7 mouse cellular contexts compared by ENCODE assay signal in the genomic region with DNA sequence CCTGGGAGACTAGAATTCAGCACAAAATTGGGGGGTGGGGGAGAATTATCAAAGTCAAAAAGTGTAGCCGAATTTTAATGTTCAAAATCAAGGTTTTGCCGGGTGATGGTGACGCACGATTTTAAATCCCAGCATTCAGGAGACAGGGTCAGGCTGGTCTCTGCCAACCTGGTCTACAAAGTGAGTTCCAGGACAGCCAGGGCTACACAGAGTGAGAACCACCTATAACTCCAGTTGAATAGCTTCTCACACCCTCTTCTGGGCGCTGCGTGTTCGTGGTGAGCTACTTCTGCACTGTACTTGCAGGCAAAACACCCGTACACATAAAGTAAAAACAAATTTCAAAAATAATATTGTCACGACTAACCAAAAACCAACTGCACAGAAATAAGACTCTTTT. TPM values are rescaled to one million over a fixed set of nuclear protein-coding genes. Genes with fewer than 3 reads are reported as not detected.
A peak's percentile ranks its signal among the peaks of the same experiment; 100 is the strongest.
DNase-seq lines count a peak whose midpoint lies in the region; ATAC-seq and TF ChIP-seq lines count a peak whose summit lies in the region.

No protein-coding gene starts in this region.

- WGBS in lung, postnatal 0 days: 16% methylated on average over 9 of the region's 9 CpGs
- WGBS in forebrain, embryonic 10.5 days: 26% methylated on average over 9 of the region's 9 CpGs
- WGBS in limb, embryonic 12.5 days: 20% methylated on average over 9 of the region's 9 CpGs
- WGBS in stomach, embryonic 14.5 days: 18% methylated on average over 9 of the region's 9 CpGs

- H3K4me2 ChIP-seq in lung, postnatal 0 days (replicated peaks; ENCODE audit: low read depth, low read length): peak overlapping the region; percentile 90
- peak overlapping the region; percentile 85 for H3K4me2 ChIP-seq in limb, embryonic 12.5 days
- H3K4me2 ChIP-seq in stomach, embryonic 14.5 days (replicated peaks; ENCODE audit: low read depth, low read length): peak overlapping the region; percentile 66

- H3K27ac ChIP-seq in lung, postnatal 0 days (ENCODE audit: low read length): no peak overlapping the region
- peak overlapping the region; percentile 89 for H3K27ac ChIP-seq in forebrain, embryonic 10.5 days
- H3K27ac ChIP-seq in limb, embryonic 12.5 days: no peak overlapping the region
- no peak overlapping the region for H3K27ac ChIP-seq in stomach, embryonic 14.5 days (ENCODE audit: low read length)

- no peak for DNase-seq in lung, postnatal 0 days (ENCODE audit: low spot score)
- no peak for DNase-seq in lung, postnatal 25 days (ENCODE audit: low spot score)
- DNase-seq in forebrain, embryonic 10.5 days (ENCODE audit: extremely low spot score, low spot score): no peak
- DNase-seq in adrenal gland, postnatal 10 days: no peak
- no peak for DNase-seq in layer of hippocampus, adult 9-10 months (ENCODE audit: low spot score)

- no peaks in the 10 kb centered on the region; the same call in 1 of the 2 replicates for H3K4me1 ChIP-seq in lung, postnatal 0 days (ENCODE audit: insufficient read depth, low read depth, low read length)
- H3K4me1 ChIP-seq in forebrain, embryonic 10.5 days: peaks cover 30% of the 10 kb centered on the region
- peaks cover 14% of the 10 kb centered on the region for H3K4me1 ChIP-seq in limb, embryonic 12.5 days (replicated peaks)
- peaks cover 19% of the 10 kb centered on the region for H3K4me1 ChIP-seq in stomach, embryonic 14.5 days (ENCODE audit: control insufficient read depth, insufficient read depth, low read length)

- no peak for TF ChIP-seq CTCF in lung, postnatal 0 days (IDR thresholded peaks at IDR 0.05)

- H3K9me3 ChIP-seq in lung, postnatal 0 days (ENCODE audit: low read length): no peaks in the 10 kb centered on the region
- no peaks in the 10 kb centered on the region for H3K9me3 ChIP-seq in forebrain, embryonic 10.5 days
- no peaks in the 10 kb centered on the region for H3K9me3 ChIP-seq in limb, embryonic 12.5 days
- H3K9me3 ChIP-seq in stomach, embryonic 14.5 days (ENCODE audit: control insufficient read depth, low read depth, low read length): no peaks in the 10 kb centered on the region

- TF ChIP-seq EP300 in lung, postnatal 0 days (IDR thresholded peaks at IDR 0.05): no peak

- no peak for ATAC-seq in lung, postnatal 0 days
- 0 out of 2 replicates have a peak, but pooled peaks have one; percentile 35 for ATAC-seq in limb, embryonic 12.5 days (ENCODE audit: insufficient number of reproducible peaks, insufficient read depth, low FRiP score, low TSS enrichment, low read depth)
- no peak for ATAC-seq in stomach, embryonic 14.5 days (ENCODE audit: insufficient number of reproducible peaks, insufficient read depth, low FRiP score, low read depth)

- no peaks in the 10 kb centered on the region for H3K27me3 ChIP-seq in lung, postnatal 0 days (replicated peaks; ENCODE audit: insufficient read depth, low read length)
- peaks cover 22% of the 10 kb centered on the region for H3K27me3 ChIP-seq in forebrain, embryonic 10.5 days (ENCODE audit: poor library complexity, severe bottlenecking)
- peaks cover 11% of the 10 kb centered on the region for H3K27me3 ChIP-seq in limb, embryonic 12.5 days
- H3K27me3 ChIP-seq in stomach, embryonic 14.5 days (ENCODE audit: control insufficient read depth, insufficient read depth, low read length): no peaks in the 10 kb centered on the region

- H3K4me3 ChIP-seq in lung, postnatal 0 days (ENCODE audit: low read depth, low read length): peak overlapping the region; percentile 68
- peak overlapping the region; percentile 85 for H3K4me3 ChIP-seq in forebrain, embryonic 10.5 days
- peak overlapping the region; percentile 72 for H3K4me3 ChIP-seq in limb, embryonic 12.5 days (replicated peaks)
- H3K4me3 ChIP-seq in stomach, embryonic 14.5 days (ENCODE audit: low read depth, low read length): peak overlapping the region; percentile 65

- H3K36me3 ChIP-seq in lung, postnatal 0 days (ENCODE audit: insufficient read depth, low read length): peaks cover 9% of the 10 kb centered on the region; the same call in 1 of the 2 replicates
- H3K36me3 ChIP-seq in forebrain, embryonic 10.5 days (replicated peaks): peaks cover 20% of the 10 kb centered on the region
- H3K36me3 ChIP-seq in limb, embryonic 12.5 days: peaks cover 16% of the 10 kb centered on the region
- peaks cover 5% of the 10 kb centered on the region; the same call in 1 of the 2 replicates for H3K36me3 ChIP-seq in stomach, embryonic 14.5 days (ENCODE audit: control insufficient read depth, insufficient read depth, low read length)

- H3K9ac ChIP-seq in lung, postnatal 0 days (replicated peaks; ENCODE audit: low read depth): peak overlapping the region; percentile 69; the same call in 1 of the 2 replicates
- peak overlapping the region; percentile 75; the same call in 1 of the 2 replicates for H3K9ac ChIP-seq in limb, embryonic 12.5 days (replicated peaks)
- peak overlapping the region; percentile 45; the same call in 1 of the 2 replicates for H3K9ac ChIP-seq in stomach, embryonic 14.5 days (replicated peaks; ENCODE audit: low read depth, low read length)

RNA-seq across cellular contexts. Expression of gene Uevld, which starts 0.5 kb away (rescaled TPM):
- polyA plus RNA-seq in lung, postnatal 0 days (2015; fragmentation: Nextera tagmentation; extraction: Ambion mirVana): 4.1 and 6.0 TPM in 2 replicates
- polyA plus RNA-seq in forebrain, embryonic 10.5 days (2016; fragmentation: Nextera tagmentation; extraction: Ambion mirVana): 13.4 and 14.6 TPM in 2 replicates
- 11.6 and 12.1 TPM in 2 replicates for polyA plus RNA-seq in limb, embryonic 12.5 days (2016; fragmentation: Nextera tagmentation; extraction: Ambion mirVana)
- polyA plus RNA-seq in stomach, embryonic 14.5 days (2014; fragmentation: Nextera tagmentation; extraction: Ambion mirVana): 13.1 and 13.4 TPM in 2 replicates
- total RNA-seq in adrenal gland, postnatal 10 days (2021): 10 to 100 TPM; 22.8 TPM

RNA-seq across cellular contexts. Expression of gene Gm9999, which starts 24.5 kb away (rescaled TPM):
- not detected in 2 replicates for polyA plus RNA-seq in lung, postnatal 0 days (2015; fragmentation: Nextera tagmentation; extraction: Ambion mirVana)
- polyA plus RNA-seq in forebrain, embryonic 10.5 days (2016; fragmentation: Nextera tagmentation; extraction: Ambion mirVana): not detected in 2 replicates
- not detected in 2 replicates for polyA plus RNA-seq in limb, embryonic 12.5 days (2016; fragmentation: Nextera tagmentation; extraction: Ambion mirVana)
- polyA plus RNA-seq in stomach, embryonic 14.5 days (2014; fragmentation: Nextera tagmentation; extraction: Ambion mirVana): not detected in 2 replicates
- not detected for total RNA-seq in adrenal gland, postnatal 10 days (2021)

RNA-seq across cellular contexts. Expression of gene Tsg101, which starts 39.1 kb away (rescaled TPM):
- polyA plus RNA-seq in lung, postnatal 0 days (2015; fragmentation: Nextera tagmentation; extraction: Ambion mirVana): 134 and 150 TPM in 2 replicates
- polyA plus RNA-seq in forebrain, embryonic 10.5 days (2016; fragmentation: Nextera tagmentation; extraction: Ambion mirVana): 259 and 274 TPM in 2 replicates
- 221 and 230 TPM in 2 replicates for polyA plus RNA-seq in limb, embryonic 12.5 days (2016; fragmentation: Nextera tagmentation; extraction: Ambion mirVana)
- 169 and 179 TPM in 2 replicates for polyA plus RNA-seq in stomach, embryonic 14.5 days (2014; fragmentation: Nextera tagmentation; extraction: Ambion mirVana)
- 10 to 100 TPM; 68.6 to 69.5 TPM for total RNA-seq in adrenal gland, postnatal 10 days (2021)

RNA-seq across cellular contexts. Expression of gene Spty2d1, which starts 49.4 kb away (rescaled TPM):
- 13.1 and 14.9 TPM in 2 replicates for polyA plus RNA-seq in lung, postnatal 0 days (2015; fragmentation: Nextera tagmentation; extraction: Ambion mirVana)
- 10.9 and 11.4 TPM in 2 replicates for polyA plus RNA-seq in forebrain, embryonic 10.5 days (2016; fragmentation: Nextera tagmentation; extraction: Ambion mirVana)
- polyA plus RNA-seq in limb, embryonic 12.5 days (2016; fragmentation: Nextera tagmentation; extraction: Ambion mirVana): 17.3 and 17.5 TPM in 2 replicates
- polyA plus RNA-seq in stomach, embryonic 14.5 days (2014; fragmentation: Nextera tagmentation; extraction: Ambion mirVana): 18.0 and 19.2 TPM in 2 replicates
- 10 to 100 TPM; 14.4 to 19.3 TPM for total RNA-seq in adrenal gland, postnatal 10 days (2021)
